Mouse (Mus musculus): ENCODE measurements around the gene Rubcn. TPM values are rescaled to one million over a fixed set of nuclear protein-coding genes. Genes with fewer than 3 reads are reported as not detected.
A peak's percentile ranks its signal among the peaks of the same experiment; 100 is the strongest.
"Not testable (repeated sequence)": the region's sequence is repeated elsewhere in the genome, so short reads cannot be mapped to it uniquely, and the experiment has no call there.

The Rubcn gene
- polyA plus RNA-seq (2015; fragmentation: Nextera tagmentation; extraction: Ambion mirVana) = 24.2 and 26.5 TPM in 2 replicates

- Histone ChIP-seq H3K4me2 (peak within 1 kb of the TSS; percentile 81), H3K27me3 (replicated peaks) (no peaks in the 10 kb centered on the region), H3K9ac (peak within 1 kb of the TSS; percentile 96), H3K4me3 (peak within 1 kb of the TSS; percentile 91), H3K9me3 (no peaks in the 10 kb centered on the region), H3K36me3 (no peaks in the 10 kb centered on the region; the same call in 1 of the 2 replicates), H3K4me1 (peaks cover 42% of the 10 kb centered on the region), H3K27ac (replicated peaks) (peak within 1 kb of the TSS; percentile 93)
- WGBS = under 1% methylated on average over 75 of the region's 83 CpGs
- peak; percentile 92 for ATAC-seq (ENCODE audit: extremely low read depth, insufficient number of reproducible peaks, low FRiP score, low TSS enrichment)
These were observed at the start of gene Rubcn, which contains the start of gene Fyttd1 for GRCm38 (mm10) chr16:32877343-32878156. Gene Rubcn (minus strand): TSS chr16:32877766. Gene Fyttd1 (plus strand): TSS chr16:32877500.

GRCm38 (mm10) chr16:32927044-32927443, 49.5 kb upstream of the Rubcn start:
- no peak overlapping the region for H3K4me2 ChIP-seq
- H3K4me3 ChIP-seq = no peak overlapping the region
- no peak for ATAC-seq (ENCODE audit: extremely low read depth, insufficient number of reproducible peaks, low FRiP score, low TSS enrichment)
- H3K9me3 ChIP-seq = no peaks in the 10 kb centered on the region
- no peak overlapping the region for H3K27ac ChIP-seq (replicated peaks)
- peaks cover 37% of the 10 kb centered on the region for H3K36me3 ChIP-seq
- no peak overlapping the region for H3K9ac ChIP-seq
- H3K27me3 ChIP-seq (replicated peaks) = no peaks in the 10 kb centered on the region
- 0 out of 2 replicates have a peak, but pooled peaks cover 2% of the 10 kb centered on the region for H3K4me1 ChIP-seq
- 89% methylated on average over 8 of the region's 8 CpGs for WGBS

- not testable (repeated sequence) for H3K4me2 ChIP-seq; H3K27me3 ChIP-seq (replicated peaks); H3K4me1 ChIP-seq; ATAC-seq (ENCODE audit: extremely low read depth, insufficient number of reproducible peaks, low FRiP score, low TSS enrichment); H3K9ac ChIP-seq; H3K27ac ChIP-seq (replicated peaks); H3K4me3 ChIP-seq; H3K9me3 ChIP-seq
- WGBS = 91% methylated on average over 9 of the region's 9 CpGs
- peaks cover 40% of the 10 kb centered on the region for H3K36me3 ChIP-seq
These were observed 49.1 kb upstream of the Rubcn start for GRCm38 (mm10) chr16:32926629-32927028.

GRCm38 (mm10) chr16:32915292-32916068, 37.9 kb upstream of the Rubcn start:
- no peaks in the 10 kb centered on the region for H3K27me3 ChIP-seq (replicated peaks)
- no peak for ATAC-seq (ENCODE audit: extremely low read depth, insufficient number of reproducible peaks, low FRiP score, low TSS enrichment)
- no peaks in the 10 kb centered on the region for H3K9me3 ChIP-seq
- peak overlapping the region; percentile 86 for H3K4me2 ChIP-seq
- H3K27ac ChIP-seq (replicated peaks) = no peak overlapping the region
- peaks cover 31% of the 10 kb centered on the region for H3K4me1 ChIP-seq
- 70% methylated on average over 9 of the region's 9 CpGs for WGBS
- peak overlapping the region; percentile 97 for H3K4me3 ChIP-seq
- peaks cover 11% of the 10 kb centered on the region for H3K36me3 ChIP-seq
- peak overlapping the region; percentile 97 for H3K9ac ChIP-seq

- peak within 1 kb of the TSS; percentile 97 for H3K4me3 ChIP-seq
- peak; percentile 85 for ATAC-seq (ENCODE audit: extremely low read depth, insufficient number of reproducible peaks, low FRiP score, low TSS enrichment)
- WGBS = under 1% methylated on average over 85 of the region's 85 CpGs
- H3K36me3 ChIP-seq = peaks cover under 1% of the 10 kb centered on the region; the same call in 1 of the 2 replicates
- peak within 1 kb of the TSS; percentile 91 for H3K27ac ChIP-seq (replicated peaks)
- peak within 1 kb of the TSS; percentile 86 for H3K4me2 ChIP-seq
- peaks cover 31% of the 10 kb centered on the region for H3K4me1 ChIP-seq
- H3K9me3 ChIP-seq = no peaks in the 10 kb centered on the region
- no peaks in the 10 kb centered on the region for H3K27me3 ChIP-seq (replicated peaks)
- H3K9ac ChIP-seq = peak within 1 kb of the TSS; percentile 97
These were observed 36.6 kb upstream of the Rubcn start, which contains the start of gene Lrch3 for GRCm38 (mm10) chr16:32913937-32914881. Gene Lrch3 (plus strand): TSS chr16:32914100.

GRCm38 (mm10) chr16:32913212-32913611, 35.6 kb upstream of the Rubcn start:
- H3K27me3 ChIP-seq (replicated peaks) = no peaks in the 10 kb centered on the region
- peak overlapping the region; percentile 86 for H3K4me2 ChIP-seq
- WGBS = 60% methylated on average over 7 of the region's 7 CpGs
- H3K4me3 ChIP-seq = peak overlapping the region; percentile 97; the same call in 1 of the 2 replicates
- no peak overlapping the region for H3K27ac ChIP-seq (replicated peaks)
- H3K9ac ChIP-seq = peak overlapping the region; percentile 97
- peaks cover 3% of the 10 kb centered on the region for H3K36me3 ChIP-seq
- no peak for ATAC-seq (ENCODE audit: extremely low read depth, insufficient number of reproducible peaks, low FRiP score, low TSS enrichment)
- peaks cover 27% of the 10 kb centered on the region for H3K4me1 ChIP-seq
- no peaks in the 10 kb centered on the region for H3K9me3 ChIP-seq

- Histone ChIP-seq H3K4me3 (no peak overlapping the region), H3K27me3 (replicated peaks) (no peaks in the 10 kb centered on the region), H3K9ac (no peak overlapping the region), H3K27ac (replicated peaks) (no peak overlapping the region), H3K4me1 (no peaks in the 10 kb centered on the region), H3K36me3 (peaks cover 50% of the 10 kb centered on the region), H3K9me3 (no peaks in the 10 kb centered on the region), H3K4me2 (no peak overlapping the region)
- 75% methylated on average over 8 of the region's 8 CpGs for WGBS
- ATAC-seq (ENCODE audit: extremely low read depth, insufficient number of reproducible peaks, low FRiP score, low TSS enrichment) = no peak
These were observed 29.2 kb upstream of the Rubcn start for GRCm38 (mm10) chr16:32906727-32907126.

- Histone ChIP-seq H3K4me1 (no peaks in the 10 kb centered on the region), H3K27me3 (replicated peaks) (no peaks in the 10 kb centered on the region), H3K4me3 (no peak overlapping the region), H3K9ac (no peak overlapping the region), H3K9me3 (no peaks in the 10 kb centered on the region), H3K4me2 (no peak overlapping the region), H3K36me3 (peaks cover 54% of the 10 kb centered on the region), H3K27ac (replicated peaks) (no peak overlapping the region)
- ATAC-seq (ENCODE audit: extremely low read depth, insufficient number of reproducible peaks, low FRiP score, low TSS enrichment) = no peak
- 69% methylated on average over 2 of the region's 2 CpGs for WGBS
These were observed 28.6 kb upstream of the Rubcn start for GRCm38 (mm10) chr16:32906186-32906585.

GRCm38 (mm10) chr16:32902051-32902428, 24.5 kb upstream of the Rubcn start:
- ATAC-seq (ENCODE audit: extremely low read depth, insufficient number of reproducible peaks, low FRiP score, low TSS enrichment) = no peak
- Histone ChIP-seq H3K9me3 (no peaks in the 10 kb centered on the region), H3K36me3 (peaks cover 78% of the 10 kb centered on the region), H3K27me3 (replicated peaks) (no peaks in the 10 kb centered on the region), H3K4me3 (no peak overlapping the region), H3K9ac (no peak overlapping the region), H3K4me1 (no peaks in the 10 kb centered on the region), H3K4me2 (no peak overlapping the region), H3K27ac (replicated peaks) (no peak overlapping the region)
- WGBS = 63% methylated on average over 3 of the region's 3 CpGs

- no peaks in the 10 kb centered on the region for H3K27me3 ChIP-seq (replicated peaks)
- H3K27ac ChIP-seq (replicated peaks) = no peak overlapping the region
- ATAC-seq (ENCODE audit: extremely low read depth, insufficient number of reproducible peaks, low FRiP score, low TSS enrichment) = no peak
- H3K4me3 ChIP-seq = no peak overlapping the region
- H3K9ac ChIP-seq = no peak overlapping the region
- peaks cover 76% of the 10 kb centered on the region for H3K36me3 ChIP-seq
- WGBS = 81% methylated on average over 2 of the region's 2 CpGs
- H3K9me3 ChIP-seq = no peaks in the 10 kb centered on the region
- no peaks in the 10 kb centered on the region for H3K4me1 ChIP-seq
- no peak overlapping the region for H3K4me2 ChIP-seq
These were observed 23.9 kb upstream of the Rubcn start for GRCm38 (mm10) chr16:32901360-32902050.
